Mouse (Mus musculus) testis, adult 2 months (tissue): ENCODE measurements around the gene Shld2.

Experiments used
- CTCF ChIP-seq: fragments of 200-500 bp; IDR thresholded peaks from 2 replicates; pipeline ENCODE4 v1.5.1; 2012; ENCODE audit warnings: low read depth, mild to moderate bottlenecking, inconsistent platforms, low read length, moderate library complexity; ENCODE audit not compliant: control insufficient read depth, insufficient read depth, insufficient replicate concordance
- POLR2A ChIP-seq: fragments of 200-500 bp; IDR thresholded peaks from 2 replicates; pipeline ENCODE4 v1.6.1; 2012; ENCODE audit warnings: low read depth, mild to moderate bottlenecking, inconsistent platforms, low read length, moderate library complexity; ENCODE audit not compliant: control insufficient read depth

- no peak for TF ChIP-seq POLR2A
- TF ChIP-seq CTCF, result no peak
These were observed 13.9 kb downstream of the Shld2 start for GRCm38 (mm10) chr14:34296350-34296749.
